Mouse (Mus musculus) adrenal gland, postnatal 4 days (tissue): ENCODE measurements around the gene Bad. TPM values are rescaled to one million over a fixed set of nuclear protein-coding genes. Genes with fewer than 3 reads are reported as not detected.

Experiments
- microRNA-seq: library from miRNA; unstranded; fragments of <30 nt; microRNA quantifications from one replicate; pipeline ENCODE4 v1.2.0, GENCODE M21; 2021
- total RNA-seq, 2 experiments: library from RNA; stranded (reverse); gene quantifications; 2 replicates each; pipeline ENCODE4 v1.2.3; 2021

Gene Bad
- total RNA-seq, 2 experiments from 2014 or later: 51.5 to 54.8 TPM

Small RNA genes within 50 kb of the gene (microRNA-seq; reads per million reads assigned to microRNA genes)
- 1.8 reads per million for gene Mir6990

Other genes starting within 250 kb of the Bad start
- gene Rps6ka4, start 101.2 kb upstream of the Bad start, total RNA-seq: 10 to 100 TPM; 26.9 to 33.4 TPM
- 1 to 10 TPM; 1.5 to 2.0 TPM for gene Ccdc88b, start 83.7 kb upstream of the Bad start, total RNA-seq
- gene Trmt112, start 32.2 kb upstream of the Bad start, total RNA-seq: 100 to 1,000 TPM in 1 of 2 experiments, 10 to 100 TPM in 1; 98.3 to 101 TPM
- 100 to 1,000 TPM; 199 to 210 TPM for gene Prdx5, start 31.8 kb upstream of the Bad start, total RNA-seq
- 10 to 100 TPM; 47.0 to 47.9 TPM for gene Esrra, start 20.0 kb upstream of the Bad start, total RNA-seq
- 1 to 10 TPM; 1.2 to 1.4 TPM for gene Catsperz, start 16.5 kb upstream of the Bad start, total RNA-seq
- under 1 TPM; 0.14 to 0.34 TPM for gene Kcnk4, start 7.3 kb upstream of the Bad start, total RNA-seq
- gene Gpr137, start 619 bp downstream of the Bad start, total RNA-seq: 10 to 100 TPM; 41.2 to 43.8 TPM
- 100 to 1,000 TPM; 292 to 312 TPM for gene Ppp1r14b, start 33.1 kb downstream of the Bad start, total RNA-seq
- 10 to 100 TPM; 63.7 to 66.2 TPM for gene Plcb3, start 34.6 kb downstream of the Bad start, total RNA-seq
- gene Fkbp2, start 38.6 kb downstream of the Bad start, total RNA-seq: 10 to 100 TPM; 61.6 to 66.4 TPM
- 10 to 100 TPM; 88.6 to 89.2 TPM for gene Vegfb, start 45.8 kb downstream of the Bad start, total RNA-seq
- 10 to 100 TPM; 35.3 to 37.6 TPM for gene Dnajc4, start 50.7 kb downstream of the Bad start, total RNA-seq
- 10 to 100 TPM; 47.8 TPM for gene Nudt22, start 54.3 kb downstream of the Bad start, total RNA-seq
- 10 to 100 TPM; 15.3 to 16.6 TPM for gene Trpt1, start 54.3 kb downstream of the Bad start, total RNA-seq
- gene Fermt3, start 77.6 kb downstream of the Bad start, total RNA-seq: 10 to 100 TPM in 1 of 2 experiments, 1 to 10 TPM in 1; 8.7 to 11.3 TPM
- gene Stip1, start 98.1 kb downstream of the Bad start, total RNA-seq: 100 to 1,000 TPM; 115 to 117 TPM
- 10 to 100 TPM; 32.4 to 35.0 TPM for gene Macrod1, start 114.9 kb downstream of the Bad start, total RNA-seq
- gene Flrt1, start 163.9 kb downstream of the Bad start, total RNA-seq: 1 to 10 TPM; 3.8 to 5.9 TPM